Mouse (Mus musculus) limb, embryonic 13.5 days (tissue): ENCODE results near the gene Fez2. TPM values are rescaled to one million over a fixed set of nuclear protein-coding genes. Genes with fewer than 3 reads are reported as not detected.

Experiments
- ATAC-seq: fragments of 200-750 bp; cut with Nextera tagmentation; 2 replicates; pipeline ENCODE4 v1.8.0; 2017; ENCODE audit warnings: low read depth, moderate number of reproducible peaks, moderate TSS enrichment; ENCODE audit not compliant: low FRiP score
- H3K27ac ChIP-seq: fragments of 300-500 bp; sonication (generic); 2 replicates; pipeline ENCODE4 v1.5.1; 2015; ENCODE audit warnings: inconsistent platforms, mild to moderate bottlenecking, moderate library complexity
- H3K27me3 ChIP-seq: fragments of 300-500 bp; sonication (generic); 2 replicates; pipeline ENCODE4 v1.6.1; 2015; ENCODE audit warnings: mild to moderate bottlenecking, inconsistent platforms
- H3K36me3 ChIP-seq: fragments of 300-500 bp; sonication (generic); 2 replicates; pipeline ENCODE4 v1.6.1; 2015; ENCODE audit warnings: inconsistent platforms, mild to moderate bottlenecking, moderate library complexity
- H3K4me1 ChIP-seq: fragments of 300-500 bp; sonication (generic); 2 replicates; pipeline ENCODE4 v1.6.1; 2015; ENCODE audit warnings: inconsistent platforms
- H3K4me2 ChIP-seq: fragments of 300-500 bp; sonication (generic); replicated peaks from 2 replicates; pipeline ENCODE4 v1.6.1; 2015; ENCODE audit warnings: inconsistent platforms, mild to moderate bottlenecking, moderate library complexity
- H3K4me3 ChIP-seq: fragments of 300-500 bp; sonication (generic); 2 replicates; pipeline ENCODE4 v1.5.1; 2015; ENCODE audit warnings: moderate library complexity, mild to moderate bottlenecking, inconsistent platforms
- H3K9ac ChIP-seq: fragments of 300-500 bp; sonication (generic); 2 replicates; pipeline ENCODE4 v1.6.1; 2015; ENCODE audit warnings: mild to moderate bottlenecking, inconsistent platforms
- H3K9me3 ChIP-seq: fragments of 300-500 bp; sonication (generic); 2 replicates; pipeline ENCODE4 v1.6.1; 2016; ENCODE audit warnings: inconsistent platforms
- WGBS: fragments of 180-500 bp; shearing (Covaris S2); methylation state at CpG from one replicate; pipeline ENCODE4 v1.1.7; 2015; 5-methylcytosine and 5-hydroxymethylcytosine counted together
- polyA plus RNA-seq: library from polyadenylated mRNA; unstranded; fragments of >200 nt; fragmentation: Nextera tagmentation; extraction: Ambion mirVana; gene quantifications from 2 replicates; pipeline ENCODE4 v1.2.1, GENCODE M21; 2015

Gene Fez2
- polyA plus RNA-seq, 1 experiment from 2014 or later = 41.2 TPM

GRCm38 (mm10) chr17:78406854-78407253 lies 11.1 kb downstream of the Fez2 start:
- WGBS = 90% methylated on average over 10 of the region's 10 CpGs
- no peak for ATAC-seq

GRCm38 (mm10) chr17:78405336-78405735 lies 12.6 kb downstream of the Fez2 start:
- no peak overlapping the region for H3K27ac ChIP-seq
- peaks cover 16% of the 10 kb centered on the region; the same call in 1 of the 2 replicates for H3K4me1 ChIP-seq
- no peak for ATAC-seq
- H3K9ac ChIP-seq = no peak overlapping the region
- H3K27me3 ChIP-seq = no peaks in the 10 kb centered on the region
- WGBS = 89% methylated on average over 3 of the region's 3 CpGs
- H3K4me3 ChIP-seq = no peak overlapping the region
- H3K36me3 ChIP-seq = peaks cover 31% of the 10 kb centered on the region
- H3K9me3 ChIP-seq = no peaks in the 10 kb centered on the region
- no peak overlapping the region for H3K4me2 ChIP-seq

More at GRCm38 (mm10) chr17:78406854-78407253, 11.1 kb downstream of the Fez2 start:
- peaks cover 21% of the 10 kb centered on the region for H3K36me3 ChIP-seq
- H3K9me3 ChIP-seq = no peaks in the 10 kb centered on the region
- peaks cover 25% of the 10 kb centered on the region; the same call in 1 of the 2 replicates for H3K4me1 ChIP-seq
- no peaks in the 10 kb centered on the region for H3K27me3 ChIP-seq
- H3K4me2 ChIP-seq = no peak overlapping the region
- H3K9ac ChIP-seq = no peak overlapping the region
- H3K27ac ChIP-seq = no peak overlapping the region
- H3K4me3 ChIP-seq = no peak overlapping the region

DNA sequence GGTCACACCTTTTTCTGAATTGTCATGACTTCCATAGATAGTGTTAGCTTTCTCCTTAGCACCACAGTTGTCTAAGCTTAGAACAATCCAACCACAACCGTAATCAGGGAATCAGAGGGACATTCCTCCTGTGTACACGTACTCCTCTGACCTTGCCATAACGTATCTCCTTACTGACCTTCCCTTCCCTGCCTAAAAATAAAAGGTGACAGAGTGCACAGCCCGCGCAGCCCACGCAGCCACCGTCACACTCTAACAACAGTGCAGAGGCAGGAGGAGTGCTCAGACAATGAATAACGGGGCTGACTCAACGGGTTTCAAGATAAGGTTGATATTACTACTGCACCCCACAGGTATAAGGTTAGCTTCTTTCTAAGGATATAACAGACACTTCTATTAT lies 14.1 kb downstream of the Fez2 start:
- Histone ChIP-seq H3K4me2 (no peak overlapping the region), H3K27me3 (no peaks in the 10 kb centered on the region), H3K9ac (no peak overlapping the region), H3K4me1 (0 out of 2 replicates have a peak, but pooled peaks cover 11% of the 10 kb centered on the region), H3K9me3 (no peaks in the 10 kb centered on the region), H3K4me3 (no peak overlapping the region), H3K36me3 (peaks cover 37% of the 10 kb centered on the region), H3K27ac (no peak overlapping the region)
- no peak for ATAC-seq
- WGBS = 91% methylated on average over 9 of the region's 9 CpGs

- H3K4me2 ChIP-seq = no peak overlapping the region
- no peaks in the 10 kb centered on the region for H3K27me3 ChIP-seq
- H3K36me3 ChIP-seq = peaks cover 42% of the 10 kb centered on the region
- H3K9ac ChIP-seq = no peak overlapping the region
- no peak overlapping the region for H3K27ac ChIP-seq
- H3K4me1 ChIP-seq = 0 out of 2 replicates have a peak, but pooled peaks cover 6% of the 10 kb centered on the region
- H3K4me3 ChIP-seq = no peak overlapping the region
- no peak for ATAC-seq
- WGBS = 76% methylated on average over 4 of the region's 4 CpGs
- H3K9me3 ChIP-seq = no peaks in the 10 kb centered on the region
These were observed 14.7 kb downstream of the Fez2 start for GRCm38 (mm10) chr17:78403229-78403628.

GRCm38 (mm10) chr17:78402174-78402573 lies 15.8 kb downstream of the Fez2 start:
- Histone ChIP-seq H3K36me3 (peaks cover 42% of the 10 kb centered on the region), H3K4me1 (0 out of 2 replicates have a peak, but pooled peaks cover 4% of the 10 kb centered on the region), H3K27me3 (no peaks in the 10 kb centered on the region), H3K4me3 (no peak overlapping the region), H3K4me2 (no peak overlapping the region), H3K27ac (no peak overlapping the region), H3K9me3 (no peaks in the 10 kb centered on the region), H3K9ac (no peak overlapping the region)
- ATAC-seq = no peak
- 75% methylated on average over 6 of the region's 6 CpGs for WGBS

- Histone ChIP-seq H3K4me1 (0 out of 2 replicates have a peak, but pooled peaks cover 4% of the 10 kb centered on the region), H3K4me2 (no peak overlapping the region), H3K27ac (no peak overlapping the region), H3K9ac (no peak overlapping the region), H3K4me3 (no peak overlapping the region), H3K9me3 (no peaks in the 10 kb centered on the region), H3K27me3 (no peaks in the 10 kb centered on the region), H3K36me3 (peaks cover 42% of the 10 kb centered on the region)
- no peak for ATAC-seq
- 53% methylated on average over 4 of the region's 4 CpGs for WGBS
These were observed 16.2 kb downstream of the Fez2 start for GRCm38 (mm10) chr17:78401713-78402112.

GRCm38 (mm10) chr17:78401311-78401710 lies 16.6 kb downstream of the Fez2 start:
- no peak overlapping the region for H3K9ac ChIP-seq
- H3K27ac ChIP-seq = no peak overlapping the region
- no peak for ATAC-seq
- no peak overlapping the region for H3K4me3 ChIP-seq
- no peaks in the 10 kb centered on the region for H3K9me3 ChIP-seq
- 68% methylated on average over 6 of the region's 6 CpGs for WGBS
- H3K4me1 ChIP-seq = 0 out of 2 replicates have a peak, but pooled peaks cover 4% of the 10 kb centered on the region
- H3K27me3 ChIP-seq = no peaks in the 10 kb centered on the region
- no peak overlapping the region for H3K4me2 ChIP-seq
- H3K36me3 ChIP-seq = peaks cover 42% of the 10 kb centered on the region

DNA sequence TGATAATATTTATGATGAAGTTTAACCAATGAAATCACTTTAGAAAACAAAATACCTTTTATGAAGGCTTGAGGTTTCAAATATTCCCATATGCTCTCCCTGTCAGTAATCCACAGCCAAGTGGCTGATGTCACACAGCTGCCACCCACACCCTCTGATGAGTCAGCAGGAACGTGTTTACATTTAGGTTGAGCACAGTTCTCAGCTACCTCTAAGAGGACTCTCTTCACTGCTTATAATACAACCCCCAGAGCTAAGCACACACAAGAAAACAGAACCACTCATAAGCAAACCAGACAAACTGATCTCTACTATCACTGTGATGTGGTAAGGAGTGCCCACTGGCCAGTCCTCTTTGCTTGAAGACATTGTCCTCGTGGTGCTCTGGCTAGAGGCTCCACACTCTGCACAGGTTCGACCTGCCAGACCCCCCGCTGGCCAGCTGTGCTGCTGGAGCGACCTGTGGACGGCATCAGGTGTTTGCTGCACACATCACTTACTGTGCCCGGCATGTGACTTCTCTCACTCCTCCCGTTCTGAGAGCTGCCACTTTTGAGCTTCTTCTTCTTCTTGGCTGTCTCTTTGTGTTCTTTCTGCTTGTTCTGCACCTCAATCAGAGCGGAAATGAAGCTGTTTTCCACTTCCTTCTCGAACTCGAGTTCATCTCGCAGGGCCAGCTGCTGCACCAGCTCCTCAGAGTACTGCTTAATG lies 17.7 kb downstream of the Fez2 start:
- peaks cover 45% of the 10 kb centered on the region for H3K36me3 ChIP-seq
- H3K9ac ChIP-seq = no peak overlapping the region
- WGBS = 84% methylated on average over 12 of the region's 12 CpGs
- no peaks in the 10 kb centered on the region for H3K27me3 ChIP-seq
- no peak; the same call in 1 of the 2 replicates for ATAC-seq
- no peak overlapping the region for H3K4me2 ChIP-seq
- H3K4me3 ChIP-seq = no peak overlapping the region
- no peaks in the 10 kb centered on the region for H3K9me3 ChIP-seq
- 0 out of 2 replicates have a peak, but pooled peaks cover 4% of the 10 kb centered on the region for H3K4me1 ChIP-seq
- no peak overlapping the region for H3K27ac ChIP-seq

DNA sequence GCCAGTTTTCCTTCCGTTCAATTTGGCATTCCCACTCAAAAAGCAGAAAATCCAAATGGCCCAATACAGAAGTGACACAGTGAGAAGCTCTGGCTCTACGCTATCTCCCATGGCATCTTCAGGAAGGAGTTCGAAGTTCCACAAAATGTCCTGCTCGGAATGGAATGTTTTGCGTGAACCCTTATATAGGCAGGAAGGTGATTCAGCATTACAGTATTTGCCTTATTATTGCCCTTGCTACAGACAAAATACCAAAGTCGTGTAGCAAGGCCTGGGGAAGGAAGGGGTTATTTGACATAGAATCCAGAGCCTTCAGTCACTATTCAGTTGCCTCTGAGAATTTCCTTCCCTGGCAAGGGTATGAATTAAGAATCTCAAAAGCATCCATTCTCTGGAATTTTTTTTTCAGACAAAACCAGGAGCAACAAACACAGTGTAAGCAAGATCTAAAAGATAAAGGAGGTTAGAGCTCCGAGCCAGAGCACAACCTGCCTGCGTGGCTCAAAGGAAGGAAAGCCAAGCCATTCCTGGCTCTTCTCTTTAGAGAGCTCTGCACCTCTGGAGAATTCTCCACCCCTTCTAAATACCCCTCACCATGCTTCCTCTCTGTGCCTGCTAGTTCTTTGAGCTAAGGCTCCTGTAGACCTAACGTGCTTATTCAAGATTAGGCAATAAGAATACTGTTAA lies 25.4 kb downstream of the Fez2 start:
- Histone ChIP-seq H3K36me3 (peaks cover 7% of the 10 kb centered on the region), H3K27me3 (no peaks in the 10 kb centered on the region), H3K4me2 (no peak overlapping the region), H3K9ac (no peak overlapping the region), H3K27ac (no peak overlapping the region), H3K9me3 (no peaks in the 10 kb centered on the region), H3K4me3 (no peak overlapping the region), H3K4me1 (0 out of 2 replicates have a peak, but pooled peaks cover 3% of the 10 kb centered on the region)
- no peak for ATAC-seq
- WGBS = 73% methylated on average over 9 of the region's 9 CpGs

DNA sequence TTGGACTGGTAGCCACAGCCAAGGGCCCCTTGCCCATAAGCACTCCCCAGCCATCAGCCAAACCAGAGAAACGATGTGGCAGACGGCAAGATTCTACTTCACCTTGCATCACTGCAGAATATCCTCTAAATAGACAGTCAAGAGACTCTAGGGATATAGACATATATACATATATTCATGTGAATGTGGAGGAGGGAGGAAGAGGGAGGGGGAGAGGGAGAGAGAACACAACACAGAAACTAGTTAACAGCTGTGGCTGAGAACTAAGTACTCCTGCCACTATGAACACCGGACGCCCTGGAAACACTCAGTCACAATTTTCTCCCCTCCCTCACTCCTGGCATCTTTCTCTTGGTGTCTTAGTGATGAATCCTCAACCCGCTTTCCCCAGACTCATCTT lies 28.4 kb downstream of the Fez2 start:
- Histone ChIP-seq H3K27ac (no peak overlapping the region), H3K27me3 (no peaks in the 10 kb centered on the region), H3K4me1 (0 out of 2 replicates have a peak, but pooled peaks cover 3% of the 10 kb centered on the region), H3K9me3 (no peaks in the 10 kb centered on the region), H3K4me3 (no peak overlapping the region), H3K36me3 (peaks cover 9% of the 10 kb centered on the region; the same call in 1 of the 2 replicates), H3K4me2 (no peak overlapping the region), H3K9ac (no peak overlapping the region)
- 87% methylated on average over 5 of the region's 5 CpGs for WGBS
- ATAC-seq = no peak

DNA sequence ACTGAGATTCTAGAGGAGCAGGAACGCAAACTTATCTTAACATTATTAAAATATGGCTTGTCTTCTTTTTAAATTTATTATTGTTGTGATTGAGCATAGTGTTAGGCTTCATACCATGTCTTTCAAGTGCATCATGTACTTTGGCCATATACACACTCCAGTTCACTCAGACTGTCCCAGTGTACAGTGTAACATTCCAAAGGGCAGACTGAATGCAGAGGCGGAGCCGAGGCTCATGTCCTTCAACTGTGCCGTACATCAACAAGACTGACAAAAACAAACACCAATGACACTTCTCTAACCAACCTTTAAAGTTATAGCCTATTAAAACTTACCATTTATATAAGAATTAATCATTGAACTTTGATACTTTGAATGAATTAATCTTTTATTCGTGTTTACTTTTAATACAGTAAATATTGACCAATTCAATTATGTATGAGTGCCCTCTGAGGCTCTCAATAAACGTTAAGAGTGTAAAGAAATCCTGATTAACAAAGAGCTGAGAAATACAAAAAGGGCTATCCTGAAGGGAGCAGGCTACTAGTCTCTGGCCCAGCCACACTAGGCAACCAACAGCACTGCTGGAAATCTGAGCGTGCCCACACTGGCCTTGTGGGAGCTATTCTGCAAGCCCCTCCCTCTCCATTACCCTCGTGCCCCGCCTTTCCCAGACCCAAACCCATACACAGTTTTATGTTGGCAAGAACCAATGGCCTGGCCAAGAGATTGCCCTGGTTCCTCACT lies 29.7 kb downstream of the Fez2 start:
- Histone ChIP-seq H3K36me3 (peaks cover 9% of the 10 kb centered on the region; the same call in 1 of the 2 replicates), H3K4me1 (0 out of 2 replicates have a peak, but pooled peaks cover 3% of the 10 kb centered on the region), H3K27me3 (no peaks in the 10 kb centered on the region), H3K4me2 (no peak overlapping the region), H3K9me3 (no peaks in the 10 kb centered on the region), H3K27ac (no peak overlapping the region), H3K9ac (no peak overlapping the region), H3K4me3 (no peak overlapping the region)
- WGBS = 83% methylated on average over 9 of the region's 9 CpGs
- ATAC-seq = no peak

GRCm38 (mm10) chr17:78387665-78388064 lies 30.3 kb downstream of the Fez2 start:
- no peak overlapping the region for H3K4me2 ChIP-seq
- H3K27me3 ChIP-seq = no peaks in the 10 kb centered on the region
- H3K4me1 ChIP-seq = 0 out of 2 replicates have a peak, but pooled peaks cover 3% of the 10 kb centered on the region
- no peak for ATAC-seq
- H3K9ac ChIP-seq = no peak overlapping the region
- no peaks in the 10 kb centered on the region for H3K9me3 ChIP-seq
- H3K4me3 ChIP-seq = no peak overlapping the region
- 73% methylated on average over 9 of the region's 9 CpGs for WGBS
- peaks cover 11% of the 10 kb centered on the region; the same call in 1 of the 2 replicates for H3K36me3 ChIP-seq
- H3K27ac ChIP-seq = no peak overlapping the region
